Mouse (Mus musculus): ENCODE results near the gene Pole2.

Pole2 gene

DNA sequence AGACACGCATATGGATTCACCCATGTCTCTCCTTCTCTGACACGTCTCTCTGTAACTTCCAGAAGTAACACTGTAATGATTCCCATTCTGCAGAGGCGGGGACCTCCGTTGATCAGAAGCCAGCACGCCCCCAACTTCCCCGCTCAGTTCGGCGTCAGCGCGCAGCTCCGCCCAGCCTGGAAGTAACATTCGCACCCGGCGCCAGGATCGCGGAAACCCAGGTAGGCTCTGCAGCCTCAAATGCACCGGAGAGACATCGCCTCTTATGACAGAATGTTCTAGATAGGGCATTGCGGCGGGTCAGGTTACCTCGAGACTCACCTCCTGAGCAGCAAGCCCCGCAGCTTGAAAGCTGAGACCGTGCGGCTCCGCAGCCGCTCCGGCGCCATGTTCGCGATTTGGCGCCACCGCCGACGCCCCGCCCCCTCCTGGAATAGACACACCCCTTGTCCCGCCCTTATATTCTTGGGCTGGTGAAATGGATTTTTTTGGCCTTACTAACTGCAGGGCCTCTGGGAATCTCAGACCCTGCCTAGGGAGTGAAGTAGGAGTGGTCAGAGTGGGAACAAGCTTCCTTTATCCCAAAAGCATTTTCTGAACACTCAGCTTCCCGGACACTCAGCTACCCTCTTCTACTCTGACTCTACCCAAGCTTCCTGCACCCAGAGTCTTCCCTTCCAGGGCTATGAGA is at the start of gene Pole2:
TSS of gene Pole2 (minus strand) at position 420 of the 691 bp plus-strand sequence.
- DNase-seq: peak; percentile 92 to 94

DNA sequence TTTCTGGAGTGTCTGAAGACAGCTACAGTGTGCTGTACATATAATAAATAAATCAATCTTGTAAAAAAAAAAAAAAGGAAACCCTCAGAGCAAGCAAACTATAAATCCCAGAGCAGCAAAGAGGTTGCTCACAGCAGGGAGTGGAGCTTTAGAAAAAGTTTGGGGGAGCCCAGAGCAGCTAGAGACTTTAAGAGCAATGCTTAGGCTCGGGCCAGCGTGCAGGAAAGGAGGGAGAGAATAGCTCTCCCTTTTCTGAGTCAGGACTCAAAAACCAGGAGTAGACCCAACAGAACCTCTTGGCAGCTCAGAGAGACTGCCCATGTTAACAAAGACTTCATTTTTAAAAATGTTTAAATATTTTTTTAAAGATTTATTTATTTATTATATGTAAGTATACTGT is 41.0 kb upstream of the Pole2 start:
- no peak for DNase-seq

DNA sequence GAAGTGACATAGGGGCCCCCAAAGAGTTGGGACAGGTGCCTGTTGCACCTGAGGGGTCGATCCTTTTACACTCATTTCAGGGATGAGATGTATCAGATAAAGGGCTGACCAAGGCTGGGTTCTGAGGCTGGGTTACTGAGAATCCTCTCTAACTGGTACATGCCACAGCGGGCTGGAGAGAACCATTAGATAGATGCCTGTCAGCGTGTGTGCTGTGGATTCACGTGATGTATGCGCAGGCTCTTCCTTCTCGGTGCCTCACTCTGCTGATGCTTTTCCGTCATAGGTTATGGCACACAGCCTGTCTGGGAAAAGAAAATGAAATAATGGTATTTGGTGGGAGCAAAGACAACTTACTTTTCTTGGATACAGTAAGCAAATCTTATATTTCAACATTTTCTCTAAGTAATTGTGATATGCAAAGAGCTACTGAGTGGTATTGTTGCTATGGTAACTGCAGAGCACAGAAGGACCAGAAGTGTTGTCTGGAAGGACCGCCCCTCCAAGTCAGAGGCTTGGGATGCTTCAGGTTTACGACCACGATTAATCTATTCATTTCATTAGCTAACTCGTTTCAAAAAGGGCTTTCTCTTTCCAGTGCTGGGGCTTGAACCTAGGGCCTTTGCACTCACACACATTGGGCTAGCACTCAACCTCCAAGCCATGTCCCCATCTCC is 40.1 kb upstream of the Pole2 start:
- no peak for DNase-seq

DNA sequence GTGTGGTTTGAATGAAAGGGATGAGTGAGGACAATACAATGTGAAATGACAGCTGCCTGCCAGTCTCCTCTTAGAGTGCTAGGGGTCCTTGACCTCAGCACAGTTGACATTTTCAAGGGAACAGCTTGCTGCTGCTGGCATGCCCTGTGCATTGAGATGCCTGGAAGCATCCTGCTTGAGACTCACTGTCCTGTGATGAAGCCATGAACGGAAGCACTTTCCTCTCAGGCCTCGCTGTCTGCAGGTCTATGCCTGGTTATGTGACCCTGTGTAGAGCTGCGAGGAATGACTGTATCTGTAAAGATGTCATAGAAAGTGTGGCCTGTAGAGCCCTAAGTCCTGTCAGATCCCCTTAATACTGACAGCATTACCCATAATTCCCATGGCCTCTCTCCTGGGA is 37.0 kb upstream of the Pole2 start:
- no peak for DNase-seq

DNA sequence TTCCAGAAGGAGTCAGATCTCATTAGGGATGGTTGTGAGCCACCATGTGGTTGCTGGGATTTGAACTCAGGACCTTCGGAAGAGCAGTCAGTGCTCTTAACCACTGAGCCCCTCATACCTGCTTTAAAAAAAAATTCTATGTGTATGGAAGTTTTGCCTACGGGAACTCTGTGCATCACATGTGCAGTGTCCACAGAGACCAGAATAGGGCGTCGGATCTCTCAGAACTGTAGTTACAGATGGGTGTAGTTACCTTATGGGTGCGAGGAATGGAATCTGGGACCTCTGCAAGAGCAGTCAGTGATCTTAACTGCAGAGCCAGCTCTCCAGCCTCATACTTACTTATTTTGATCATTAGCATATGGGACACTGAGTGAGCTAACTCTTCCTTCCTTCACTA is 34.3 kb upstream of the Pole2 start:
- DNase-seq: no peak

DNA sequence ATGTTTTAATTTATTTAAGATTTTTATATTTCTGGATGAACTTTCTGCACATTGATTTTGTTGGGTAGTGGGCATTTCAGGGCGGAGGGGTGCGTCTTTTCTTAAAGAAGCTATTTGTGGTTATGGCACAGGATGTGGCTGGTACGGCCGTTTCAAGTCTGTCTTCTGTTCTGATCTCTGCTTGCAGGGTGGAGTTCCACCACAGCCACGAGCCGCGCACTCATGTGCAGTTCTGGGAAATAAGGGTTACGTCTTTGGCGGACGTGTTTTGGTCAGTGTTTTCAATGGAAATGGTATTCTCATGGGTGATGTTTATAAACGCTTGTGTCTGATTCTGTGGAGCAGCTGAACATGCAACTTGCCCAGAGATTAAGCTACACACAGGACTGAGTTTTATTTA is 29.8 kb upstream of the Pole2 start:
- DNase-seq: peak; percentile 11 to 29

DNA sequence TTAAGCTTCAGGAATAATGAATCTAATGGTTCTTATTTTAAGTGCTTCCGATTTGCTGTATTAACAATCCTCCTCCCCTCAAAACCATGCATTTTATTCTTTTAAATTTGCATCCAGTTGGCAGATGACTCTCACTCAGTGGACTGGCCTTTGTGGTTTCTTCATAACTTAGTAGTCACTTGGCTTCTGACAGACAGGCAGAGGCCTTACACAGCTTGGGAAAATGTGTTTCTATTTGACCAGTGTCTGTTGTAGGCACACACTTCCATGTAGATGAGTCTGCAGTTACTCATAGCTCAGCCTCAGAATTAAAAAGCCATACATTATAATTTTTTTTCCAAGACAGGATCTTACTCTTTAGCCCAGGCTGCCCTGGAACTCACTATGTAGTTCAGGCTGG is 25.8 kb upstream of the Pole2 start:
- no peak for DNase-seq

DNA sequence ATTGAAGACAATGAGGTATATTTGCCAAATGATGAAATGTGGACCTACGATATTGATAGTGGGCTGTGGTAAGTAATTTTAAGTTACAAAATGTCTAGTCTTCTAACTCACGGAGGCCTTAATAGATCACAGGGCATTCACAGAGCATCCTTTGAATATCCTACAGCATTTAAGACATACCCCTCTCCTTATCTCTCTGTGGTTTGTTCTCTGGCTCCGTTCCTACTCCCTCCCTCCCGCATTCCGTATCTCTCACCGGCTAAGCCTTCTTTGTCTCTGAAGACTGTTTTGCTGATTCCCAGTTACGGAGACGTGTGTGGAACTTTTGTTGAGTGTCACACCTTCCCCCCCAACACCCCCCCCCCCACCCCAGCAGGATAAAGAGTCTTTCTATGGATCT is 22.8 kb upstream of the Pole2 start:
- no peak for DNase-seq

DNA sequence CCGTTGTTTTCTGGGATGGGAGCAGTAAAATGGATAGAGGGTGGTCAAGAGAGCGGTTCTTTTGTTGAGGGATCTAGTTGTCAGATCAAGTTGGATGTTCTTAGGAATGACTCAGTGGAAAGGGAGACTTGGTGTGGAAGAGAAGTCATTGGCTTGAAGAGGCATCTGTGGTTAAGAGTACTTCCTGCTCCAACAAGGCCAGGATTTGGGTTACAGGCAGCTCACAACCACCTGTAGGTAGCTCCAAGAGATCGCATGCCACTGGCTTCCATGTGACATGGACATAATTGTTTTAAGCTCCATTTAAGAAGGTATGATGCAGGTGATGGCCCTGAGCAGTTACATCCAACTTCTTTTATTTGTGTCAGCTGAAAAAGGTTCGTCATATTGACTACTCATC is 21.8 kb upstream of the Pole2 start:
- no peak for DNase-seq

DNA sequence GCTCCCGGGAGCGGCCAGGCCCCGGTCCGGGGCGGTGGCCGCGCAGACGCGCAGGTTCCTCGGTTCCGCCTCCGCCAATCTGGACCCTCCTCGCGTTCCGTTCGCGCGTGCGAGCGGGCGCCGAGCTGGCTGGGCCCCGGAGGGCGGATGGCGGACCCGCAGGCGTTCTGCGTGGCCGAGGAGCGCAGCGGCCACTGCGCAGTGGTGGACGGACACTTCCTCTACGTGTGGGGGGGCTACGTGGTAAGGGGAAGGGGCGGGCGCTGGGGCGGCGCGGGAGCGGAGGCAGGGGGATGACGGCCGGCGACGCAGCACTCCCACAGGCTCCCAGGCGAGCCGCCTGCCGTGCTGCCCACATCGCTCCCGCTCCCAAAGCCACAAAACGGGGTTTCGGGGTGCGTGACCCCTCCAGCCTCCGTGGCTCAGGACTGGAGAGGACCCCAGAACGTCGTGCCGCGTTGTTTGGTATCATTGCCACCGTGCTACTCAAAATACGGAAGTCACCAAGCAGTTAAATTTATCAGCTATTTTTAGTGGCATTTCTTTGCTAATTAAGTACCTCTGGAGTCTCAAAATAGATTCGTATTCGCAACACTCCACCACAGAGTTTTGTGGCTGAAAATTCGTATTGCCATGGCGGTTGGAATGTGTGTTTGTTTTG is 13.9 kb upstream of the Pole2 start:
- peak; percentile 81 to 85 for DNase-seq

DNA sequence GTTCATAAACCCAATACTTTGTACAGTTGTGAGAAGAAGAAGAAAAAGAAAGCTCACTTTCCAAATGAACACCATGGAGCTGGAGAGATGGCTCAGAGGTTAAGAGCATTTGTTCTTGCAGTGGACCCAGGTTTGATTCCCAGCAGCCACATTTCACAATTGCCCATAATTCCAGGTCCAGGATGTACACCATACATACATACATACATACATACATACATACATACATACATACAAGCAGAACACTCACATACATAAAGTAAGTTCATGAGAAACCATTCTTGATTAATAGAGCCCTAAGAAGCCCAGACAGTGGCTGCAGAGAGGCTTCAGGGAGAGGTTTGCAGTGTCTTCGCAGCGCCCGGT is 13.4 kb upstream of the Pole2 start:
- no peak for DNase-seq

DNA sequence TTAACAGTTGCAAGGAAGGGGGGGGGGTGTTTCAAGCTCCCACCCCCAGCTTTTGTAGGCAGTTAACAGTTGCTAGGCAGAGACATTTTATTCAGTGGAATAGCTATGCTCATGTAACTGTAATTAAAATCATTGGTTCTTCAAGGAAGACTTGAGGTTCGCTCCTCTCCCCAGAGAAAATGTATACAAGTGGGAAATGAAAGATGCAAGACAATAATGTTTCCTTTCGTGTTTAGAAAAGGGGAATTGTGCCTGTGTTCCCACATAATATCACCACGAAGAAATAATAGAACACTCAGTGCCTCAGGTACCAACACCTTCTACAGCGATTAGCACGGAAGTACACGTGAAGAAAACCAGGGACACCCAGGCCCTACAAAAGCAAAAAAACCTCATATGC is 12.9 kb upstream of the Pole2 start, which contains the start of gene Klhdc1:
TSS of gene Klhdc1 (plus strand) at position 301 of the 400 bp plus-strand sequence.
- DNase-seq: no peak

DNA sequence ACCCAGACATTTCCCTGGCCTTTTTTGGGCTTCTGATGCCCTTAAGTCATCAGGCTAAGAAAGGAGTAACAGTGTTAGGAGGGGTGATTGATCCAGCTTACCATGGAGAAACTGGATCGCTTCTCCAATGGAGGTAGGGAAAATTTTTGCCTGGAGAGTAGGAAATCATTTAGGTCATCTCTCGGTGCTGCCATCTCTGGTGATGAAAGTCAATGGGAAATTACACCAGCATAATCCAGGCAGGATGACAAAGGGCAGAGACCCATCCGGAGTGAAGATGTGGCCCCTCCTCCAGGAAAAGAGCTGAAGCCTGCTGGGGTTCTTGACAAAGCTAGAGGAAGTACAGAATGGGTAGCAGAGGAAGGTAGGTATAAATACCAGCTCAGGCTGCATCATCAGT is 10.3 kb upstream of the Pole2 start:
- DNase-seq: peak; percentile 16 to 26

DNA sequence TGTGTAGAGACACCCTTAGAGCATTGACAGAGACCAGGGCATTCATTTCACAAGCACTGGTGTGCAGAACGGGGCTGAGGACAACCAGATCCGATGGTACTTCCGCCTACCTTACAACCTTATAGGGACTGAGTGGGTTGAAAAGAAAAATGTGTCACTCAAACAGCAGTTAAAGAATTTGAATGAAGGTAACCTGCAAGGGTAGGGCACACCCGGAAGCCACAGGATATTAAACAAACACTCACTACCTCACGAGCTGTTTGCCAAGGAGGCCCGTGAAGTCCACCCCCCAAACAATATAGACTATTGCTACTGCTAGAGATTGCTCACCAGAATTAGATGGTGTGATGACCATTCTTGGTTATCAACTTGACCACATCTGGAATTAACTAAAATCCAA is 7.8 kb upstream of the Pole2 start:
- no peak for DNase-seq

DNA sequence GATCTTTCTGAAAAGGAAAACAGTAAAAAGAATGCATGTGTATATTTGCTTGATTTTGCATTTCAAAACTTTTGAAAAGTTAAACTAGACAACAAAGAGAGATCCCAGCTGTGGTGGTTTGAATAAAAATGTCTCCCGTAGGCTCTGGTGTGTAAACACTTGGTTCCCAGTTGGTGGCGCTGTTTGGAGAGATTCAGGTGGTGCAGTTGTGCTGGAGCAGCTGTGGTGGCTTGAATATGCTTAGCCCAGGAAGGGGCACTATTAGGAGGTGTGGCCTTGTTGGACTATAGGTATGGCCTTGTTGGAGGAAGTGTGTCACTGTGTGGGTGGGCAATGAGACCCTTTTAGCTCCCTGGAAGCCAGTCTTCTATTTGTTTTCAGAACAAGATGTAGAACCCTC is 1.3 kb upstream of the Pole2 start:
- DNase-seq: peak; percentile 26 to 50

DNA sequence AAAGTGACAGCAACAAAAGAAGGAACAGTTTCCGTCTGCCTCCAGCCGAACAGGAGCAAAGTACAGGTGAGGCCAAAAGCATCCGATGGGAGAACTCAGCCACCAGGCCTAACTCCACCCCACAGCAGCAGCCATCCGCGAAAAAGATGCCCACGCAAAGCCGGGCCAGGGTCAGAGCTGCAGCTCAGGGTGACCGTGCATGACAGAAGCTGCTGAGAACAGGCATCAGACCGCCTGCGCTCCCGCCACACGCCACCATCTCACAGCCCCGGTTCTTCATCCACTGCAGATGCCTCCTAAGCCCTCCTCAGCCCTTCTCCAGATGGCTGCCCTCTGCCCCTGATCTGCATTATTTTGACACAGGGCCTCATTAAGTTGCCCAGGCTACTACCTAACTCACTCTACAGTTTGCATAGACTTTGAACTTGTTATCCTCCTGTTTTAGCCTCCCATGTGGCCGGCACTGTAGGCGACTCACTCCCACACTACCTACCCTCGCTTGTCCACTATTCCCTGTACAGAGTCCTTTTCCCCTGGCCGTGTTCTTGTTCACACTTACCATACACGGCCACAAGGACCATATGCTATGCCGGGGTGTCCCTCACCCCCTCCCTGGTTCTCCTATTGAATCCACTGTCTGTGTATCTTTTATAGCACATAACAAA is 7.2 kb downstream of the Pole2 start:
- no peak for DNase-seq

DNA sequence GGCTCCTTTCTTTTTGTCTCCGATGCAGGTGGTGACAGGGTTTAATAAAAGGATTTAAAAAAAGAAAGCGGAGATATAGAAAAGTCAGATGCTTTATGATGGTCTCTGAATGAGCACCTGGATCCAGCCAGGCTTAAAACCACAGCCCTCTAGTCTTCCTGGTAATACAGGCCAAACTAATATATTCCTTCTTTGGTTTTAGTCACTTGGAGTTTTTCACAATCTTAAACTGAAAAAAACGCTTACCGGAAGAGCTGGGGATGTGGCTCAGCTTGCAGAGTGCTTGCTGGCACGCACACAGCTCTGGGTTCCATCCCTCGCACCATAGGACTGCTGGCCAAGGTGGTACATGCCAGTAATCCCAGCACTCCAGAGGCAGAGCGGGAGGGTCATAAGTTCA is 11.4 kb downstream of the Pole2 start:
- DNase-seq: no peak

DNA sequence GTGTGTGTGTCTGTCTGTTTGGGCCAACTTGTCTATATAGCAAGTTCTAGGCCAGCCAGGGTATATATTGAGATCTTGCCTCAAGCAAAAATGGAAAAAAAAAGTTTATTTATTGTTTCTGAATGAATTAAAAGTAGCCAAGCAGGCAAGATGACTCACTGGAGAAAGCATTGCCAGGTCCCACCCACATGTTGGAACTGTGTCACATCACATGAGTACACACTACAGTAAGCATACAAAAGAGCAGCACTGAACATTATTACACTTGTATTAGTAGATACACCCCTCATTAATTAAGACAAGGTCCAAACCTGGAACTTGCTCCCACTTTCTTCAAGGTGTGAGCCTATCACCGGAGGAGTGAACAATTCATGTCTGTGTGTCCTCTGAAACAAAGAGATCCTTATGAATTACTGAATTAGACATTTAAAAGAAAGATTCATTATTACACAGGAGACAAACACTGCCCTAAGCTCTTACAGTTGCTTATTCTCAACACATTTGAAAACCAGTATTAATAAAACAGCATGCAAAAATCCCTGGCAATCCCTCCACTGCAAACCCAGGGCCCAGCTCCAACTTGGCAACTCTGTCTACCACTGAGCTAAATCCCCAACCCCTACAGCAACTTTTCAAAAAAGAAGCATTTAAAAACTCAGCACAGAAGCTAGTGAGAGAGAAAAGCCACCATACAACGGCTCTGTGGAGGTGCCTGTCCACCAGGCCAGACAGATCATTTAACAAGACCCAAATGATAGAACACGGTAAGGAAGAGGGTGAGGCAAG is 12.8 kb downstream of the Pole2 start:
- DNase-seq: peak; percentile 43 to 50

DNA sequence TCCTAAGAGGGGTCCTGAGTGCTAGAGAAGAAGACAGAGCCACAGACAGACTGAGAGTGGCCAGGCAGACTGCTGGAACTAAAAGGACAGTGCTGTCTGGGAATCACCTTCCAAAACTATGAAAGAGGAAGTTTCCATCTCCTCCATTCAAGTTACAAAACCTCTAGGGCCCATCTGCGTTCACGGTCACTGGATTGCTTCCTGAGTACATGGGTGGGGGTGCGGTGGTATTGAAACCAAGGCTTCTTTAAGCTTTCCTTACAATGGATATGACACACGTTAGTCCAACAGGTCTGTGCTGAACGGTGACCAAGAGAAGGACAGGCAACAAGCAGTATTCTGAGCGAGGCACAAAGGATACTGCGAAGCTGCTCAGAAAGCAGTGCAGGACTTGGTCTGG is 13.6 kb downstream of the Pole2 start:
- no peak for DNase-seq

DNA sequence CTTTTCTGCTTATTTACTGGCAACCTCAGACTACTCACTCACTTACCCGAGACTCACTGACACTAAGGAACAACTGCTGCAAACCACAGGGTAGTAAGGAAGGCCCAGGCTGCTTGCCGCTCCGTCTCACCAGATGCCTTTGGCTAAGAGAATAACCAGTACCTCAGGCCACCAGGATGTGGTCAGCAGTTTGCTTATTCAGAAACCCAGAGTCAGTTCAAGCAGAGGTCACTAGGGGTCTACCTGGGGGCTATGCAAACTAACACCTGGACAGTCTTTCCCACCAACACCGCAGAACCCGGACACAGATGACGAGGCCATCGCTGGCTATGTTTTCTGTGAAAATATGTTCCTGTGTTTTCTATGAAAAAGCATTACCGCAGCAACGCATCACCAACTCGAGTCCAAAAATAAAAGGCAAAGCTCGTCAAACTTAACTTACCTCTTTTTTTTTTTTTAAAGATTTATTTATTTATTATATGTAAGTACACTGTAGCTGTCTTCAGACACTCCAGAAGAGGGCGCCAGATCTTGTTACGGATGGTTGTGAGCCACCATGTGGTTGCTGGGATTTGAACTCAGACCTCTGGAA is 14.7 kb downstream of the Pole2 start:
- no peak for DNase-seq

DNA sequence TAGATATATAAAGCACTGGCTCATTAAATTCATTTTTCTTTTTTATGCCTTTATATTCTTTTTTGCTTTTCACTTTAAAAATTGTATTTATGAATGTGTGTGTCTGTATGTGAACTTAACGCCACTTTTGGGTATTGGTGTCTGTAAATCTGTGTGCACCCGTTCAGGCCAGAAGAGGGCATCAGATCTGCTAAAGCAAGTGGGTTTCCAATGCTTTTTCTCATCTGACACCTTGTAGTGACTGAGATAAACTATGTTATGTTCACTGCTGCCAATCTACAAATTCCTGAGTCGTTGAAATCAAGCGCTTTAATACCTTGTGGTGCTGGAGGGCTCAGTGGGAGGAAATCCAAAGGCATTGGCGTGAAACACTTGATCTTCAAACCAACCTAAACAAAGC is 16.9 kb downstream of the Pole2 start:
- DNase-seq: no peak
